Mouse (Mus musculus): ENCODE data around the gene Hinfp.
"Not testable (repeated sequence)": the region's sequence is repeated elsewhere in the genome, so short reads cannot be mapped to it uniquely, and the experiment has no call there.

The Hinfp gene

GRCm38 (mm10) chr9:44311136-44312134 lies 6.0 kb upstream of the Hinfp start:
- no peak for DNase-seq (ENCODE audit: low spot score in 2 of 2)

GRCm38 (mm10) chr9:44310750-44311135 lies 5.3 kb upstream of the Hinfp start:
- no peak for DNase-seq (ENCODE audit: low spot score in 2 of 2)

- no peak for DNase-seq (ENCODE audit: low spot score in 2 of 2)
Measured at GRCm38 (mm10) chr9:44309756-44310155, 4.3 kb upstream of the Hinfp start.

- DNase-seq (ENCODE audit: low spot score in 2 of 2): no peak
Measured at GRCm38 (mm10) chr9:44307248-44307647, 1.8 kb upstream of the Hinfp start.

- no peak for DNase-seq (ENCODE audit: low spot score in 2 of 2)
Measured at GRCm38 (mm10) chr9:44306532-44306931, 1.1 kb upstream of the Hinfp start.

- DNase-seq (ENCODE audit: low spot score in 2 of 2): not testable (repeated sequence)
Measured at GRCm38 (mm10) chr9:44300001-44300400, 5.5 kb downstream of the Hinfp start.

- DNase-seq (ENCODE audit: low spot score in 2 of 2): peak in 1 of 2 experiments; percentile 27
Measured at GRCm38 (mm10) chr9:44292490-44292889, 13.0 kb downstream of the Hinfp start.

- DNase-seq (ENCODE audit: low spot score in 2 of 2): no peak
Measured at GRCm38 (mm10) chr9:44288959-44289291, 16.5 kb downstream of the Hinfp start.

GRCm38 (mm10) chr9:44288076-44288958 lies 17.2 kb downstream of the Hinfp start, which contains the start of gene Abcg4:
Gene Abcg4 (minus strand): TSS chr9:44288615.
- no peak for DNase-seq (ENCODE audit: low spot score in 2 of 2)

GRCm38 (mm10) chr9:44287401-44288075 lies 17.9 kb downstream of the Hinfp start:
- no peak for DNase-seq (ENCODE audit: low spot score in 2 of 2)

GRCm38 (mm10) chr9:44287003-44287400 lies 18.5 kb downstream of the Hinfp start:
- DNase-seq (ENCODE audit: low spot score in 2 of 2): no peak

- no peak for DNase-seq (ENCODE audit: low spot score in 2 of 2)
Measured at GRCm38 (mm10) chr9:44286256-44286850, 19.1 kb downstream of the Hinfp start.

GRCm38 (mm10) chr9:44283183-44283582 lies 22.3 kb downstream of the Hinfp start:
- no peak for DNase-seq (ENCODE audit: low spot score in 2 of 2)

GRCm38 (mm10) chr9:44269973-44270372 lies 35.5 kb downstream of the Hinfp start:
- no peak for DNase-seq (ENCODE audit: low spot score in 2 of 2)

GRCm38 (mm10) chr9:44269077-44269476 lies 36.4 kb downstream of the Hinfp start:
- no peak for DNase-seq (ENCODE audit: low spot score in 2 of 2)

- DNase-seq (ENCODE audit: low spot score in 2 of 2): no peak
Measured at GRCm38 (mm10) chr9:44268432-44268831, 37.0 kb downstream of the Hinfp start, which contains the start of gene Nlrx1. Gene Nlrx1 (minus strand): TSS chr9:44268599.

- DNase-seq (ENCODE audit: low spot score in 2 of 2): peak; percentile 86 to 89
Measured at GRCm38 (mm10) chr9:44268027-44268360, 37.5 kb downstream of the Hinfp start.

- DNase-seq (ENCODE audit: low spot score in 2 of 2): no peak
Measured at GRCm38 (mm10) chr9:44267319-44268026, 38.0 kb downstream of the Hinfp start.

GRCm38 (mm10) chr9:44266478-44267226 lies 38.8 kb downstream of the Hinfp start:
- no peak for DNase-seq (ENCODE audit: low spot score in 2 of 2)

- DNase-seq (ENCODE audit: low spot score in 2 of 2): no peak
Measured at GRCm38 (mm10) chr9:44261388-44261787, 44.1 kb downstream of the Hinfp start.

All from urinary bladder, postnatal 36 days (tissue).